Mouse (Mus musculus): ENCODE results near the gene Foxp1. TPM values are rescaled to one million over a fixed set of nuclear protein-coding genes. Genes with fewer than 3 reads are reported as not detected.
A peak's percentile ranks its signal among the peaks of the same experiment; 100 is the strongest.

The Foxp1 gene
- total RNA-seq, 2 experiments from 2014 or later, result 39.0 to 40.6 TPM

- no peak for DNase-seq
These were observed 81.9 kb downstream of the Foxp1 start for GRCm38 (mm10) chr6:99440606-99441005.

GRCm38 (mm10) chr6:99439878-99440361 is 82.6 kb downstream of the Foxp1 start:
- DNase-seq, result peak in 1 of 2 experiments; percentile 37

GRCm38 (mm10) chr6:99439214-99439877 is 83.2 kb downstream of the Foxp1 start:
- DNase-seq, result no peak

- peak in 1 of 2 experiments; percentile 36 for DNase-seq
These were observed 86.2 kb downstream of the Foxp1 start for GRCm38 (mm10) chr6:99436371-99436770.

GRCm38 (mm10) chr6:99435140-99435539 is 87.4 kb downstream of the Foxp1 start:
- no peak for DNase-seq

GRCm38 (mm10) chr6:99433006-99433405 is 89.5 kb downstream of the Foxp1 start:
- no peak for DNase-seq

GRCm38 (mm10) chr6:99431941-99432340 is 90.6 kb downstream of the Foxp1 start:
- no peak for DNase-seq

- DNase-seq, result no peak
These were observed 92.0 kb downstream of the Foxp1 start for GRCm38 (mm10) chr6:99430560-99430959.

- no peak for DNase-seq
These were observed 93.0 kb downstream of the Foxp1 start for GRCm38 (mm10) chr6:99429378-99430131.

GRCm38 (mm10) chr6:99428961-99429360 is 93.6 kb downstream of the Foxp1 start:
- no peak for DNase-seq

GRCm38 (mm10) chr6:99427301-99427700 is 95.2 kb downstream of the Foxp1 start:
- no peak for DNase-seq

GRCm38 (mm10) chr6:99425044-99425443 is 97.5 kb downstream of the Foxp1 start:
- no peak for DNase-seq

GRCm38 (mm10) chr6:99420666-99421065 is 101.9 kb downstream of the Foxp1 start:
- peak; percentile 57 for DNase-seq

- no peak for DNase-seq
These were observed 109.9 kb downstream of the Foxp1 start for GRCm38 (mm10) chr6:99412598-99412997.

- DNase-seq, result no peak
These were observed 112.9 kb downstream of the Foxp1 start for GRCm38 (mm10) chr6:99409602-99410001.

- no peak for DNase-seq
These were observed 113.6 kb downstream of the Foxp1 start for GRCm38 (mm10) chr6:99408880-99409279.

GRCm38 (mm10) chr6:99403755-99404390 is 118.6 kb downstream of the Foxp1 start:
- no peak for DNase-seq

GRCm38 (mm10) chr6:99402941-99403340 is 119.6 kb downstream of the Foxp1 start:
- no peak for DNase-seq

- DNase-seq, result no peak
These were observed 120.2 kb downstream of the Foxp1 start for GRCm38 (mm10) chr6:99402370-99402769.

- no peak for DNase-seq
These were observed 120.7 kb downstream of the Foxp1 start for GRCm38 (mm10) chr6:99401801-99402200.

GRCm38 (mm10) chr6:99401211-99401610 is 121.3 kb downstream of the Foxp1 start:
- DNase-seq, result no peak

- DNase-seq, result no peak
These were observed 126.8 kb downstream of the Foxp1 start for GRCm38 (mm10) chr6:99395745-99396144.

GRCm38 (mm10) chr6:99394801-99395200 is 127.7 kb downstream of the Foxp1 start:
- no peak for DNase-seq

All from adrenal gland, postnatal 36 days (tissue).